Mouse (Mus musculus): ENCODE results near the gene Nrp2. TPM values are rescaled to one million over a fixed set of nuclear protein-coding genes. Genes with fewer than 3 reads are reported as not detected.

The Nrp2 gene
- polyA plus RNA-seq, 1 experiment = 17.1 TPM

- H3K27ac ChIP-seq (ENCODE audit: insufficient read depth, low read depth, low read length) = no peak overlapping the region
Observed at GRCm38 (mm10) chr1:62713021-62713676, 10.1 kb downstream of the Nrp2 start.

GRCm38 (mm10) chr1:62715004-62715403 lies 11.9 kb downstream of the Nrp2 start:
- no peak overlapping the region for H3K4me3 ChIP-seq (ENCODE audit: insufficient read depth, low read depth, low read length)
- WGBS = 95% methylated on average over 1 of the region's 1 CpGs
- no peaks in the 10 kb centered on the region for H3K27me3 ChIP-seq (replicated peaks; ENCODE audit: control insufficient read depth, insufficient read depth, low read length)
- TF ChIP-seq CTCF (conservative IDR thresholded peaks at IDR 0.05; ENCODE audit: insufficient read depth, insufficient read length, low read depth, low read length) = no peak
- TF ChIP-seq POLR2A (IDR thresholded peaks at IDR 0.05; ENCODE audit: low read depth, low read length) = no peak
- no peaks in the 10 kb centered on the region for H3K36me3 ChIP-seq (ENCODE audit: control insufficient read depth, insufficient read depth, low read length)
- no peak overlapping the region for H3K27ac ChIP-seq (ENCODE audit: insufficient read depth, low read depth, low read length)
- no peak for DNase-seq
- H3K4me1 ChIP-seq (ENCODE audit: control insufficient read depth, insufficient read depth, low read length) = 0 out of 2 replicates have a peak, but pooled peaks cover 2% of the 10 kb centered on the region

More at GRCm38 (mm10) chr1:62713021-62713676, 10.1 kb downstream of the Nrp2 start:
- Histone ChIP-seq H3K4me3 (ENCODE audit: insufficient read depth, low read depth, low read length) (no peak overlapping the region), H3K4me1 (ENCODE audit: control insufficient read depth, insufficient read depth, low read length) (0 out of 2 replicates have a peak, but pooled peaks cover 2% of the 10 kb centered on the region), H3K36me3 (ENCODE audit: control insufficient read depth, insufficient read depth, low read length) (no peaks in the 10 kb centered on the region), H3K27me3 (replicated peaks; ENCODE audit: control insufficient read depth, insufficient read depth, low read length) (no peaks in the 10 kb centered on the region)
- no peak for TF ChIP-seq CTCF (conservative IDR thresholded peaks at IDR 0.05; ENCODE audit: insufficient read depth, insufficient read length, low read depth, low read length)
- TF ChIP-seq POLR2A (IDR thresholded peaks at IDR 0.05; ENCODE audit: low read depth, low read length) = no peak
- DNase-seq = no peak
- 67% methylated on average over 17 of the region's 17 CpGs for WGBS

- WGBS = 54% methylated on average over 4 of the region's 4 CpGs
- Histone ChIP-seq H3K27ac (ENCODE audit: insufficient read depth, low read depth, low read length) (peak overlapping the region; percentile 5; the same call in 1 of the 2 replicates), H3K4me1 (ENCODE audit: control insufficient read depth, insufficient read depth, low read length) (0 out of 2 replicates have a peak, but pooled peaks cover 2% of the 10 kb centered on the region), H3K4me3 (ENCODE audit: insufficient read depth, low read depth, low read length) (no peak overlapping the region), H3K36me3 (ENCODE audit: control insufficient read depth, insufficient read depth, low read length) (no peaks in the 10 kb centered on the region), H3K27me3 (replicated peaks; ENCODE audit: control insufficient read depth, insufficient read depth, low read length) (no peaks in the 10 kb centered on the region)
- DNase-seq = no peak
- TF ChIP-seq POLR2A (IDR thresholded peaks at IDR 0.05; ENCODE audit: low read depth, low read length) = no peak
- no peak for TF ChIP-seq CTCF (conservative IDR thresholded peaks at IDR 0.05; ENCODE audit: insufficient read depth, insufficient read length, low read depth, low read length)
Observed at GRCm38 (mm10) chr1:62715692-62716091, 12.6 kb downstream of the Nrp2 start.

- H3K4me3 ChIP-seq (ENCODE audit: insufficient read depth, low read depth, low read length) = no peak overlapping the region
Observed at GRCm38 (mm10) chr1:62716836-62717478, 13.9 kb downstream of the Nrp2 start.

GRCm38 (mm10) chr1:62717552-62718236 lies 14.6 kb downstream of the Nrp2 start:
- DNase-seq = no peak
- WGBS = 77% methylated on average over 13 of the region's 13 CpGs
- 0 out of 2 replicates have a peak, but pooled peaks cover 4% of the 10 kb centered on the region for H3K4me1 ChIP-seq (ENCODE audit: control insufficient read depth, insufficient read depth, low read length)
- peak overlapping the region; percentile 76 for H3K27ac ChIP-seq (ENCODE audit: insufficient read depth, low read depth, low read length)
- TF ChIP-seq POLR2A (IDR thresholded peaks at IDR 0.05; ENCODE audit: low read depth, low read length) = no peak
- peak; percentile 39 for TF ChIP-seq CTCF (conservative IDR thresholded peaks at IDR 0.05; ENCODE audit: insufficient read depth, insufficient read length, low read depth, low read length)
- H3K36me3 ChIP-seq (ENCODE audit: control insufficient read depth, insufficient read depth, low read length) = no peaks in the 10 kb centered on the region
- no peaks in the 10 kb centered on the region for H3K27me3 ChIP-seq (replicated peaks; ENCODE audit: control insufficient read depth, insufficient read depth, low read length)
- no peak overlapping the region for H3K4me3 ChIP-seq (ENCODE audit: insufficient read depth, low read depth, low read length)

More at GRCm38 (mm10) chr1:62716836-62717478, 13.9 kb downstream of the Nrp2 start:
- no peak for DNase-seq
- no peaks in the 10 kb centered on the region for H3K36me3 ChIP-seq (ENCODE audit: control insufficient read depth, insufficient read depth, low read length)
- H3K27me3 ChIP-seq (replicated peaks; ENCODE audit: control insufficient read depth, insufficient read depth, low read length) = no peaks in the 10 kb centered on the region
- H3K4me1 ChIP-seq (ENCODE audit: control insufficient read depth, insufficient read depth, low read length) = 0 out of 2 replicates have a peak, but pooled peaks cover 4% of the 10 kb centered on the region
- WGBS = 54% methylated on average over 10 of the region's 10 CpGs
- peak overlapping the region; percentile 76 for H3K27ac ChIP-seq (ENCODE audit: insufficient read depth, low read depth, low read length)
- no peak for TF ChIP-seq CTCF (conservative IDR thresholded peaks at IDR 0.05; ENCODE audit: insufficient read depth, insufficient read length, low read depth, low read length)
- no peak for TF ChIP-seq POLR2A (IDR thresholded peaks at IDR 0.05; ENCODE audit: low read depth, low read length)

GRCm38 (mm10) chr1:62718237-62718571 lies 15.1 kb downstream of the Nrp2 start:
- H3K27me3 ChIP-seq (replicated peaks; ENCODE audit: control insufficient read depth, insufficient read depth, low read length) = no peaks in the 10 kb centered on the region
- peak overlapping the region; percentile 76 for H3K27ac ChIP-seq (ENCODE audit: insufficient read depth, low read depth, low read length)
- no peaks in the 10 kb centered on the region for H3K36me3 ChIP-seq (ENCODE audit: control insufficient read depth, insufficient read depth, low read length)
- 53% methylated on average over 5 of the region's 5 CpGs for WGBS
- DNase-seq = no peak
- TF ChIP-seq CTCF (conservative IDR thresholded peaks at IDR 0.05; ENCODE audit: insufficient read depth, insufficient read length, low read depth, low read length) (no peak), POLR2A (IDR thresholded peaks at IDR 0.05; ENCODE audit: low read depth, low read length) (no peak)
- no peak overlapping the region for H3K4me3 ChIP-seq (ENCODE audit: insufficient read depth, low read depth, low read length)
- 0 out of 2 replicates have a peak, but pooled peaks cover 4% of the 10 kb centered on the region for H3K4me1 ChIP-seq (ENCODE audit: control insufficient read depth, insufficient read depth, low read length)

GRCm38 (mm10) chr1:62718750-62719149 lies 15.7 kb downstream of the Nrp2 start:
- no peak for DNase-seq
- no peak for TF ChIP-seq CTCF (conservative IDR thresholded peaks at IDR 0.05; ENCODE audit: insufficient read depth, insufficient read length, low read depth, low read length)
- no peak for TF ChIP-seq POLR2A (IDR thresholded peaks at IDR 0.05; ENCODE audit: low read depth, low read length)
- 72% methylated on average over 8 of the region's 8 CpGs for WGBS
- H3K27ac ChIP-seq (ENCODE audit: insufficient read depth, low read depth, low read length) = peak overlapping the region; percentile 64
- no peaks in the 10 kb centered on the region for H3K27me3 ChIP-seq (replicated peaks; ENCODE audit: control insufficient read depth, insufficient read depth, low read length)
- no peaks in the 10 kb centered on the region for H3K36me3 ChIP-seq (ENCODE audit: control insufficient read depth, insufficient read depth, low read length)
- H3K4me3 ChIP-seq (ENCODE audit: insufficient read depth, low read depth, low read length) = no peak overlapping the region
- H3K4me1 ChIP-seq (ENCODE audit: control insufficient read depth, insufficient read depth, low read length) = 0 out of 2 replicates have a peak, but pooled peaks cover 4% of the 10 kb centered on the region

Measured in kidney, adult 2 months (tissue).